Mouse (Mus musculus) liver, adult 2 months (tissue): Measurements from ENCODE around the gene Trpv5.

Experiments
- CTCF ChIP-seq: fragments of 200-500 bp; IDR thresholded peaks from 2 replicates; pipeline ENCODE4 v1.5.1; 2011; ENCODE audit warnings: low read depth, low read length, control low read depth
- POLR2A ChIP-seq: fragments of 200-500 bp; IDR thresholded peaks from 2 replicates; pipeline ENCODE4 v1.6.1; 2011; ENCODE audit warnings: low read length, control low read depth; ENCODE audit not compliant: insufficient read depth; ENCODE audit errors: extremely low read depth

DNA sequence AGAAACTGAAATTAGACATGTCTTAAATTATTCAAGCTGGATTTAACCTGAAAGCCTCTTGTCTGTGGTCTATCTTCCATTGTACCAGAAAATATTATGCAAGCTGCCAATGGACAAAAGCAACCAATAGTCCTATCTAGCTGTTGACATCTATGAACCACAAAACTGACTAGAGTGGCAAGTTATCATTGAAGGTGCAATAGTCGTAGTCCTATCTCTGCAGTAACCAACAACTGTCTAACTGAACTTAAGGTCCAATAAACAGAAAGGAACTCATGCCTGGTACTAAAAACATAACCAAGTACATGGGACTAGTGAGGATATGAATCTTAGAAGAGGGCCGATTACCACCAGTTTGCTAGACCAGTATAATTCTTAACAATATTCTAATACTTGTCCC, 4.0 kb downstream of the Trpv5 start:
- TF ChIP-seq CTCF, result no peak
- TF ChIP-seq POLR2A, result no peak
